Mouse (Mus musculus) gastrocnemius, adult 2 months (tissue): ENCODE measurements around the gene Efcab5. TPM values are rescaled to one million over a fixed set of nuclear protein-coding genes. Genes with fewer than 3 reads are reported as not detected.

ENCODE experiments used
- DNase-seq: peaks from one replicate; pipeline ENCODE4 v3.0.0; 2022
- H3K27ac ChIP-seq: fragments of 200-600 bp; 2 replicates; pipeline ENCODE4 v1.8.1; 2022; ENCODE audit warnings: mild to moderate bottlenecking
- H3K4me3 ChIP-seq: fragments of 200-600 bp; 2 replicates; pipeline ENCODE4 v1.8.1; 2022; ENCODE audit warnings: mild to moderate bottlenecking, moderate library complexity
- CTCF ChIP-seq: fragments of 200-600 bp; IDR thresholded peaks from 2 replicates; pipeline ENCODE4 v1.8.1; 2022; ENCODE audit warnings: antibody characterized with exemption, mild to moderate bottlenecking, moderate library complexity
- intact Hi-C: fragments of 180-260 bp; cut with DNase I; formaldehyde crosslinking; loops from one replicate; pipeline ENCODE4 v1.15.1; 2025
- long read RNA-seq, 2 experiments: library from polyadenylated mRNA; stranded (forward); transcript quantifications; one replicate each; pipeline ENCODE4 v2.0.0; 2021
- total RNA-seq, 2 experiments: library from RNA; stranded (reverse); gene quantifications; 2 replicates each; pipeline ENCODE4 v1.2.3; 2021

Efcab5 gene
- total RNA-seq = under 1 TPM; 0.18 to 0.20 TPM
- long read RNA-seq, experiment 1 = 0 reads
- long read RNA-seq, experiment 2 = 0 reads

GRCm38 (mm10) chr11:77188868-77189267, at the start of gene Efcab5:
Gene Efcab5 (minus strand): TSS chr11:77188968.
- Histone ChIP-seq H3K4me3 (no peak within 1 kb of the TSS), H3K27ac (peak within 1 kb of the TSS; percentile 31; the same call in 1 of the 2 replicates)
- no peak for DNase-seq
- TF ChIP-seq CTCF = no peak
- intact Hi-C loops = no loop called here

- no peak for DNase-seq
- TF ChIP-seq CTCF = no peak
- H3K27ac ChIP-seq = no peak overlapping the region
- intact Hi-C loops = no loop called here
- no peak overlapping the region for H3K4me3 ChIP-seq
Measured at GRCm38 (mm10) chr11:77235267-77235666, 46.5 kb upstream of the Efcab5 start.

DNA sequence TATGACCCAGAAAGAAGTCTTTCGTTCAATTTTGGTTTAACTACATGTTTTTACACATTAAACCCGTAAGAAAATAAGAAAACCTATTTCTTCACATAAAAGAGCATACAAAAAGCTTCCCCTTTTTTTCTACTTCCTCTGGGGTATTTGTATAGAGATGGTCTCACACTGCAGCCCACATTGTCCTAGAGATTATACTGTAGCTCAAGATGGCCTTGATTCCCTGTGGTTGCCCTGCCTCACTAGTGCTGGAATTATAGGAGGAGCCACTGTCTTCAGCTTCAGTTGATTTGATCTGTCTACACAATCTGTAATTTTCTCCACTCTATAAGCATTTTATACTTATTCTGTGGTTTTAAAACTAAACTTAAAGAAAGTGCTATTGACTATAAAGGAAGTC, 42.7 kb upstream of the Efcab5 start:
- H3K27ac ChIP-seq = no peak overlapping the region
- H3K4me3 ChIP-seq = no peak overlapping the region
- DNase-seq = no peak
- no peak for TF ChIP-seq CTCF
- intact Hi-C loops = no loop called here

DNA sequence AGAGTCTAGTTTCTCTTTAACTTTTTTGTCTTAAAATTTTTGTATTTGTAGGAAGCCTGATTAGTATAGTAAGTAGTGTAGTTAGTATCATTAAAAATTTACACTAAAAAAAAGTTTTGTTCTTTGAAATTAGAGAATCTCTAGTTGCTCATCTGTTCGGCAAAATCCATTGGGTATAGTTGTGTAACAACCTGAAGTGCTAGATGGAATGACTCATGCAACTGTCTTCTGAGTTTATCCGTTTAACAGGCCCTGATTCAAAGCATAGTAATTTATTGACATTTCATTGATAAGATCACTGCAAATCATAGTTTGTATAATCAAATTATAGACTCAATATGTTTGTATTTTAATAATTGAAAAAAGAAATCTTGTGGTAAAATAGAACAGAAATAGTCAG, 42.0 kb upstream of the Efcab5 start:
- no peak for DNase-seq
- intact Hi-C loops = no loop called here
- no peak overlapping the region for H3K4me3 ChIP-seq
- no peak for TF ChIP-seq CTCF
- H3K27ac ChIP-seq = no peak overlapping the region

- Histone ChIP-seq H3K27ac (peak overlapping the region; percentile 91), H3K4me3 (peak overlapping the region; percentile 83)
- intact Hi-C loops = loop anchor here (1.0 to 5.0 kb wide), 2 partner anchors 92 to 231 kb away; no protein-coding TSS in a partner anchor
- TF ChIP-seq CTCF = no peak
- DNase-seq = no peak
Measured at GRCm38 (mm10) chr11:77216761-77217130, 28.0 kb upstream of the Efcab5 start.

GRCm38 (mm10) chr11:77215951-77216760, 27.4 kb upstream of the Efcab5 start, which contains the start of gene Ssh2:
Gene Ssh2 (plus strand): TSS chr11:77216287.
- DNase-seq = peak; percentile 89
- Histone ChIP-seq H3K27ac (peak within 1 kb of the TSS; percentile 91), H3K4me3 (peak within 1 kb of the TSS; percentile 83)
- TF ChIP-seq CTCF = no peak
- intact Hi-C loops = loop anchor here (1.0 to 5.0 kb wide), 2 partner anchors 92 to 231 kb away; no protein-coding TSS in a partner anchor

DNA sequence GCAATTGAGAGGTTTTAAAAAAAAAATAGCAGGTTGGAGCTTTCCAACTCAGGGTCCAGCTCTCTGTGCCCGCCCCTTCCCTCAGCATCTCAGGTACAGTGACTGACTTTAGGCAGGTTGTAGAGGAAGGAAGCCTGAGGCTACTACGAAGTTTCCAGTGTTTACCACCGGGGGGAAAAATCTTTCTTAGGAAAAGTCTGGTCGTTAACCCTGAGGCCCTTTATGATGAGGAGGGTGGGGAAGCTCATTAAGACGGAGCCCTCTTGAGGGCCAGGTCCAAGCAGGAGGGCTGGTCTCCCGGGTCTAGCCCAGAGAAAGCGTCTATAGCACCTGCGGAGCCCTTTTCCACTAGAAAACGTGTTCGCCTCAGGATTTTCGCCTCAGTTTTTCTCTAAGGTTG, 26.7 kb upstream of the Efcab5 start:
- Histone ChIP-seq H3K27ac (peak overlapping the region; percentile 91), H3K4me3 (peak overlapping the region; percentile 83)
- no peak for TF ChIP-seq CTCF
- DNase-seq = no peak
- intact Hi-C loops = loop anchor here (5.0 kb wide), 1 partner anchor 232 kb away; no protein-coding TSS in a partner anchor

DNA sequence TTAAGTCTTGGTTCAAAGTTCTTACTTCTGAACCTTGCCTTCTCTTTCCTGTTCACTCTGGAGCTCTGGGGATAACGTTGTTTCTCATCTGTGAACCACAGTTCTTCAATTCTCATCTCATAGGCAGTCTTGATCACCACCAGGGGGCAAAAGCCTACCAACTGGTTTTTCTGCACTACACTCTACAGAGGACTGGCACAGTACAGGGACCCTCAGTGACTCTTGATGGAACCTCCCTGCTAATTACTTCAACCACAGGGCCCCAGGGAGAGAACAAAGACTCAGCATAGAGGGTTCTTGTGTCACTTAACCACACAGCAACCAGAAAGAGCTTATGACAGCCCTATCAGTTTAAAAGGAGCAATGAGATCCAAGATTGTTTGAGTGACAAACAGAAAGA, 26.0 kb upstream of the Efcab5 start:
- peak; percentile 91 for TF ChIP-seq CTCF
- Histone ChIP-seq H3K27ac (peak overlapping the region; percentile 91), H3K4me3 (peak overlapping the region; percentile 83)
- intact Hi-C loops = loop anchor here (5.0 kb wide), 2 partner anchors 112 to 233 kb away; no protein-coding TSS in a partner anchor
- peak; percentile 59 for DNase-seq

DNA sequence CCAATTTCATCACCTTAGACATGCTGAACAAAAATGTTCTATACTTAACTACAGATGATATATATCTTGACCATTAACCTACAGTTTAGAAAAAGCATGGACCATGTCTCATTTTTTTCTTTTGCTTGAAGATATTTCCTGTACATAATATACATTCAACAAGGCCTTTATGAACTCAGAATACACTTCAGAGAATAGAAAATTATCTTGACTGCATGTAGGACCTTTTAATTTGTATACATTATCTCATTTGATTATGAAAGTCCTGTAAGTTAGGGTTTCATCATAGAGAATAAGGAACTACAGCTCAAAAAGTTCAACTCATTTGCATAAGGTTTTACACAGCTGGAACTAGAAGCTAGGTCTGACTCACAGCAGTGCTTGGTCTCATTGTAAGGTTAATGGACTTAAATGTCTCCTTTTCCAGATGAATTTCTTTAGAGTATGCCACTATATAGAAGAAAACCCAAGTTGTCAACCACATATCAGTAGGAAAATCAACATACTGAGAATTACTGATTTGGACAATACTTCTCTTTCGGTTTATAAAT, 25.4 kb upstream of the Efcab5 start:
- intact Hi-C loops = loop anchor here (5.0 kb wide), 1 partner anchor 112 kb away; no protein-coding TSS in a partner anchor

DNA sequence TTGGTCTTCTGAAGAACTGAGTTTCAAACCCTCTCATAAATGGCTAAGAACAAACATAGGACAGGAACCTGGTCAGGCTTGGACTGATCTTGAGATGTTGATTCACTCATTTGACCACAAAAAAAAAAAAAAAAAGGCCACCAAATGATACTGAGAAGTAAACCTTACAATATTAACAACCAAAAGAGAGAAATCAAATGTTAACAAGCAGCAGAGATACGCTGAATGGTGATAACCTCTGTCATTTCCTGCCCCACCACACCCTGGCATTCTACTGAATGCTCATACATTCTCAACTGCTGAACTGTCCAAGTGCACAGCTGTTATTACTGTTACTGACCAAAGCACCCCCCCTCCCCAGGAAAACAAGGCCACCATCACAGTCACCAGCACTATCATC, 11.9 kb upstream of the Efcab5 start:
- H3K4me3 ChIP-seq = no peak overlapping the region
- DNase-seq = no peak
- no peak overlapping the region for H3K27ac ChIP-seq
- no peak for TF ChIP-seq CTCF
- intact Hi-C loops = no loop called here

More for the DNA sequence above, 25.4 kb upstream of the Efcab5 start:
- DNase-seq = no peak
- Histone ChIP-seq H3K27ac (peak overlapping the region; percentile 91; the same call in 1 of the 2 replicates), H3K4me3 (no peak overlapping the region)
- TF ChIP-seq CTCF = no peak

GRCm38 (mm10) chr11:77199636-77200035, 10.9 kb upstream of the Efcab5 start:
- intact Hi-C loops = no loop called here
- Histone ChIP-seq H3K4me3 (no peak overlapping the region), H3K27ac (no peak overlapping the region)
- DNase-seq = no peak
- TF ChIP-seq CTCF = no peak

GRCm38 (mm10) chr11:77196181-77197143, 7.7 kb upstream of the Efcab5 start:
- Histone ChIP-seq H3K4me3 (no peak overlapping the region), H3K27ac (no peak overlapping the region)
- intact Hi-C loops = no loop called here
- no peak for TF ChIP-seq CTCF
- DNase-seq = no peak
